Mouse (Mus musculus): ENCODE data around the gene Srsf9.
"Not testable (repeated sequence)": the region's sequence is repeated elsewhere in the genome, so short reads cannot be mapped to it uniquely, and the experiment has no call there.

Gene Srsf9

DNA sequence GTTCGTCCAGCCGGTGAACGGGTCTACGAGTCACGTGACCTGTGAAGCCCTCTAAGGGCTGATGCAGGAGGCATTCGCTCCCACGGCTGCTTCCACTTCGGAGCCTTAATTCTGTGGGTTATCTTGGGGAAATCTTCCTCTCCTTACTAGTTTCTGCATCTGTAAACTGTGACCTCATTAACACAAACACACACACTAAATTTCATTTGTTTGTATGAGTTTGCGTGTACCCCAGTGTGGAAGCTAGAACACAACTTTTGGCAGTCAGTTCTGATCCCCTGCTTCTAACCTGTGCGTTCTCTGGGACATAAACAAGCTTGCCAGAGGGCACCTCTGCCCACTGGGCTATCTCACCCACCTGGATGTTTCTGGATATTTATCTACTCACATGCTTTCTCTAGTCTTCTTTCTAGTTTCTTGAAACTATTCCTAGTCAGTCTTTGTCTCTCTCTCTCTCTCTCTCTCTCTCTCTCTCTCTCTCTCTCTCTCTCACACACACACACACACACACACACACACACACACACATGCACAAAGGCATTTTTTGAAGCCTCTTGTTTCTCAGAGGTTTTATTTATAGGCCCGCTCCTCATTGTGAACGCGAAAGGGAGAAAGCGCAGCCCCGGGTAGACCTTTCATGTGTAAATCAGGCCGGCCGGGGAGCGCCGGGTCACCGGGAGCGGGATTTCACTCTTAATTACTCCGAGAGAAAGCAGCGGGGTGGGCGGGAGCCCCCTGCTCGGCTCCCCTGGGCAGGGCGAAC, 46.6 kb downstream of the Srsf9 start:
- DNase-seq (ENCODE audit: low read depth, low spot score): peak; percentile 32

GRCm38 (mm10) chr5:115374204-115374820, 47.3 kb downstream of the Srsf9 start:
- DNase-seq (ENCODE audit: low read depth, low spot score): no peak

GRCm38 (mm10) chr5:115375436-115375835, 48.5 kb downstream of the Srsf9 start:
- DNase-seq (ENCODE audit: low read depth, low spot score): no peak

GRCm38 (mm10) chr5:115378882-115379281, 51.9 kb downstream of the Srsf9 start:
- not testable (repeated sequence) for DNase-seq (ENCODE audit: low read depth, low spot score)

Data from retina, postnatal 7 days (tissue).